Mouse (Mus musculus) layer of hippocampus, postnatal 25 days (tissue): ENCODE measurements around the gene C1qbp. TPM values are rescaled to one million over a fixed set of nuclear protein-coding genes. Genes with fewer than 3 reads are reported as not detected.

Source experiments
- DNase-seq, 2 experiments: peaks; one replicate each; pipeline ENCODE4 v3.0.0; 2022; ENCODE audit warnings: mixed read lengths in 2 of 2, low spot score in 1 of 2; ENCODE audit errors: extremely low spot score in 1 of 2
- total RNA-seq, 2 experiments: library from RNA; stranded (reverse); gene quantifications; 2 replicates each; pipeline ENCODE4 v1.2.3; 2021

The C1qbp gene
- 100 to 1,000 TPM; 101 to 111 TPM for total RNA-seq

DNA sequence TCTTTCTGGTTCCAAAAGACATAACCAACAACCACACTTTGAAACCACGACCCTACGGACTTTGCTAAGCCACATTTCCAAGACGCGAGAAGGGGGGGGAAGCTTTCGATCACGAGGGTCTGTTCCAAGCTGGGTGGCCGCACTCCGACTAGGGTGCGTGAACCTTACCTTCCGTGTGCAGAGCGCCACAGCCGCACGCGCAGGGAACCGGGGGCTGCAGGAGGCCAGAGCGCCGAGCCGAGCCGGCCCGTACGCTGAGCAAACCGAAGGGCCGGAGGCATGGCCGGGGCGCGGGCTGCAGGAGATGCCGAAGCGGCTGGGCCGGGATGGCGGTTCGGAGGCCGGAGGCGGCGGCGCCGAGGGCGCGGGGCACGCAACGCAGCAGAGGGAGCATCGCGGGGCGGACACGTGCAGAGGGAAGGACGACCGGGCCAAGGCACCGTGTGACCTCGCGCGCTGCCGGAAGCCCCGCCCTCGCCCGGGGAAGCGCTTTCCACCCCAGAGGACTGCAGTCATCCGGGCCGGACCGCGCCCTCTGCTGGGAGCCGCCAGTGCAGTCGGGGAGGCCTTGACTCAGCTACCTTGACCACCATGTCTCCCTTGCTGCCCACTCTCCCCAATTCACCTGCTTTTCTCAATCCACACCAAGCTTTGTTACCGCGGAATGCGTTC is at the start of gene C1qbp:
TSS of gene C1qbp (minus strand) at position 470 of the 672 bp plus-strand sequence.
- peak; percentile 94 to 96 for DNase-seq

DNA sequence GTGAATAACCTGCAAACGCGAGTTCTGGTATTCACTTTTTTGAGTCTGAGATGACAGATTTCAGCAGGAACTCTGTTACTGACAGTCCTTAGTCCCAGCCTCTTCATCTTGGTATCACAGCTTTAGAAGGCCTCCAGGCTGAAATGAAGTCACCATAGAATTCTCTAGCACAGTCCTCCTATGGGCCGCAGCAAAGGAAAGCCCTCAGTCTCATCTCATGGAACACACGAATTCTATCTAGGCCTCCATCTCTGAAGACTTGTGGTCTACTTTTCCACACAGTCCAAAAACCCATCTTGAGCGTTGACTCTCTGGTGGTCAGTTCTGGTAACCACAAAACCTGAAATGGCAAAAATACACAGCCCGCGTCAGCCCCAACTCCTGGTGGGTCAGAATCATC is 49.2 kb upstream of the C1qbp start:
- DNase-seq = no peak

- DNase-seq = no peak
Observed at GRCm38 (mm10) chr11:71029403-71030118, 46.7 kb upstream of the C1qbp start.

GRCm38 (mm10) chr11:71028280-71028679 is 45.5 kb upstream of the C1qbp start:
- no peak for DNase-seq

GRCm38 (mm10) chr11:71019201-71020068 is 36.6 kb upstream of the C1qbp start, which contains the start of the genes Mis12 and Derl2:
TSS of gene Mis12 (plus strand) at chr11:71019611.
TSS of gene Derl2 (minus strand) at chr11:71019841.
- peak; percentile 87 to 93 for DNase-seq

GRCm38 (mm10) chr11:71018416-71019200 is 35.8 kb upstream of the C1qbp start:
- DNase-seq = no peak

DNA sequence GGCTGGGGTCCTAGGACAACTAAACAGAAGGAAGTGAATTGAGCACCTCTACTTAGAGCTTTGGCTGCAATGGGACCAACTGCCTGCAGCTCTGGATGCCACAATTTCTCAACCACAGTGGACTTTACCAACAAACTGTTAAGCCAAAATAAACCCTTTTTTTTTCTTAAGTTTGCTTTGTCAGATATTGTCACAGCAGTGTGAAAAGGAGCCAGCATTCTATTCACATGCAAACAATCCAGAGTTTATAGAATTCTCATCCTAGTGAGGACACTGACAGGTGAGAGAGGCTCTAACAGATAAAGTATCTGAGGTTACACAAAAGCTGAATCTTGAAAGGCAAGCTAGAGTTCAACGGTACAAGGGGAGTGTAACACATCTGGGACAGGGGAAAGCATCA is 34.2 kb upstream of the C1qbp start:
- DNase-seq = no peak

GRCm38 (mm10) chr11:71012743-71013142 is 29.9 kb upstream of the C1qbp start:
- no peak for DNase-seq

- no peak for DNase-seq
Observed at GRCm38 (mm10) chr11:71008321-71008720, 25.5 kb upstream of the C1qbp start.

DNA sequence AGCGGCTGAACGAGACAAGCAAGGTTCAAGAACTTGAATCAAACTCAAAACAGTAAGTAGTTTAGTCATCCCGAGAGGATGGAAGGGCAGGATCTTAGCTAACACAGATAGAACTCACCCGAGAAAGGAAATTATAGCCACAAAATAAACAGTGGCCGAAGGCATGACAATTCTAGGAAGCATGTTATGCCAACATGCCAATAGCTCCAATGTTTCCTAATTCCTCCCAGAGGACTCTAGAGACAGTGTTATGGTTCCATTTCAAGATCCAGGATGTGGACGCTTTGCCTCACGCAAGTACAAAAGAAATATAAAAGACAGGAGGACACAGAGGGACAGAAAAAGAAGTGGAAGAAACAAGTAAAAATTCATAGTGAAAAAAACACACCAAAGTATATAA is 25.0 kb upstream of the C1qbp start:
- no peak for DNase-seq

GRCm38 (mm10) chr11:71007026-71007425 is 24.2 kb upstream of the C1qbp start:
- no peak for DNase-seq

DNA sequence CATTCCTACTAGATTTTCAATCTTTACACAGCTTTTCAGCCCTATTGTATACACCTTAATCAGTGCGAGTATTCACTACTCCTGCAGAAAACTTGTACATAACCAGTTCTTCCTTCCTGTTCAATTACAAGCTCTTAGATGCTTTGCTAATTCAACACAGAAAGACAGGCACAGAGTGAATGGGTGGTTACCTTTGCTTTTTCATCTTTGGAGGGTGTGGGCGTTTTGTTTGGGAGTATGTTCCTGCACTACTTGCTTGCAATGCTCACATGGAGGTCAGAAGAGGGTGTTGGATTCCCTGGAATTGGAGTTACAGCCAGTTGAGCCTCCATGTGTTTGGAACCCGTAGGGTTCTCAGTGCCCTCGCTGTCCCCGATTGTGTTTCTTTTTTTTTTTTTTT is 22.2 kb upstream of the C1qbp start:
- DNase-seq = no peak

- peak; percentile 89 to 90 for DNase-seq
Observed at GRCm38 (mm10) chr11:71004316-71004773, 21.5 kb upstream of the C1qbp start, which contains the start of gene Dhx33. TSS of gene Dhx33 (minus strand) at chr11:71004437.

GRCm38 (mm10) chr11:71003611-71004315 is 20.9 kb upstream of the C1qbp start:
- no peak for DNase-seq

DNA sequence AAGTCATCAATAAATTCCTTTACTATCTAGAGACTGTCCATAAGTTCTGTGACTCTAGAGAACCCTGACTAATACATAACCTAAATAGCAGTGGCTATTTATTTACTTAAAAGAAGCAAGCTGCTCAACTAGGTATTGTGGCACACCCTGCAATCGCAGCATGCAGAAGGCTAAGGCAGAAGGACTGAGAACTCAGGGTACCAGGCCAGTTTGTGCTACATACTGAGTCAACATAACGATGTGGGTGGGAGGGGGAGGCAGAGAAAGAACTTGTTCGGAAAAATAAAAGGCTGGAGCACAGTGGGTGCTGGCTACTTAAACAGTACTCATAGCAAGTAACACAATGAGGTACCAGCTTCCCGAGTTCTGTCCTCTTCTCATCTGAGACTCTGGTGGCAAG is 18.3 kb upstream of the C1qbp start:
- DNase-seq = peak in 1 of 2 experiments; percentile 41

DNA sequence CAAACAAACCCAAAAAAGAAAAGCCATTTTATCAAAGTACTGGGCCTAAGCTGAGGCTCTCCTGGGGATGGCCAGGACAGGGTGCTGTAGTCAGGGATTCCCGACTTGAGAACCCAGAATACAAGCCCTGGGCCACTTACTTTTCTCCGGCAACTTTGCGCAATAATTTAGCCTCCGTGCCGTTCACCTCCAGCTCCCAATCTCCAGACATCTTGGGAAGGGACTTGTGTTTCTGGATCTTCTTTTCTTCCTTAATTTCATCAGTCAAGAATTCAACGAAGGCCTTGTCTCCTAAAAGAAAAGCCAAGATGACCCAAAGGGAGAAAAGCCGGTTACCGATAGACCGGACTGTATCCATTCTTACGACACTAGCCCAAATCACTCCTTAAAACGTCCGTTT is 796 bp downstream of the C1qbp start:
- no peak for DNase-seq

GRCm38 (mm10) chr11:70980751-70981510 is 1.9 kb downstream of the C1qbp start:
- DNase-seq = no peak

DNA sequence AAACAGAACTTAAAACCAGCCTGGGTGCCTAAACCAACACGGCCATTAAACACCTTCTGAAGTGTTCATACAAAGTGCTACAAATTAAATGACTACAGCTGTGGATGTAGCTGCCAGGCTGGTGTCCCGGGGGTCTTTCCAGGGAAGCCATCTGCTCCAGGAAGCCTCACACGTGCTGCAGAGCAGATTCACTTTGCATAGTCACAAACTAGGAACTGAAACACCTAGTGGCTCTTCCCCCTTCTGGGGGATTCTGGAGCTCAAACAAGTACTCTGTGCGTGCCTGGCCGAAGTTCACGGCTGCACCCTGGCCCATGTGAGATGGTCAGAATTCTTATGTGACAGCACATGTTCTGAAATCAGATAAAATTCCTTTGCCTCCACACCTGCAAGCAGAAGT is 2.6 kb downstream of the C1qbp start:
- no peak for DNase-seq

DNA sequence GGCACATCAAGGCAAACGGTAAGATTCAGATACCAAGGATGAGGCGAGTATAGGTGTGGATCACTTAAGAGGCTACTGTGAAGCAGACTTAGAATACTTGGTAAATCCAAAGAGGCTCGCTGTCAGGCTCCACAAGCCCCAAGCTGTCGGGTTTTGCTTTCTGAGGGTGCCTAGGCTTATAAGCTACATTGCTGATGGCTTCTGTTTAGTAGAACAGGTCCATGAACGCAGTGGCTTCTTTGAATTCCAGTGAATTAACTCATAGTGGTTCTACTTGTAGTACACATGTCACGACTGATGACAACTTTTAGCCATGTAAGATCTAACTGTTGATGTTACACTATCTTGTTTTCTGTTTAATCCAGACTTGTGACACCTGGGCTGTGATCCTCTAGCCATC is 5.5 kb downstream of the C1qbp start:
- no peak for DNase-seq
